Mouse (Mus musculus) bone marrow macrophage, adult 2 months (primary cell): ENCODE results near the gene Fcgr1. TPM values are rescaled to one million over a fixed set of nuclear protein-coding genes. Genes with fewer than 3 reads are reported as not detected.

Experiments used
- H3K27ac ChIP-seq: 2 replicates; pipeline ENCODE4 v1.5.1; 2012; ENCODE audit warnings: low read depth, low read length; ENCODE audit not compliant: insufficient read depth
- H3K4me1 ChIP-seq: 2 replicates; pipeline ENCODE4 v1.6.1; 2012; ENCODE audit warnings: low read length; ENCODE audit not compliant: control insufficient read depth, insufficient read depth
- H3K4me3 ChIP-seq: 2 replicates; pipeline ENCODE4 v1.5.1; 2012; ENCODE audit warnings: mild to moderate bottlenecking, low read length, moderate library complexity; ENCODE audit not compliant: insufficient read depth
- CTCF ChIP-seq: IDR thresholded peaks from 2 replicates; pipeline ENCODE4 v1.5.1; 2012; ENCODE audit warnings: low read depth, mild to moderate bottlenecking, low read length, moderate library complexity
- POLR2A ChIP-seq: IDR thresholded peaks from 2 replicates; pipeline ENCODE4 v1.6.1; 2012; ENCODE audit warnings: mild to moderate bottlenecking, low read depth, low read length, borderline replicate concordance
- polyA plus RNA-seq: library from polyadenylated mRNA; stranded (reverse); fragments of >200 nt; gene quantifications from 2 replicates; pipeline ENCODE4 v1.2.4, GENCODE M21; 2012; ENCODE audit not compliant: missing spikeins, insufficient read depth, insufficient read length

The Fcgr1 gene
- polyA plus RNA-seq, 1 experiment: 166 TPM

- no peak for TF ChIP-seq CTCF
- no peak for TF ChIP-seq POLR2A
- H3K4me3 ChIP-seq: no peak overlapping the region
- H3K27ac ChIP-seq: peak overlapping the region; percentile 56
- H3K4me1 ChIP-seq: peaks cover 34% of the 10 kb centered on the region
Observed at GRCm38 (mm10) chr3:96240799-96241197, 53.0 kb downstream of the Fcgr1 start.

GRCm38 (mm10) chr3:96239949-96240798 is 53.6 kb downstream of the Fcgr1 start, which contains the start of gene Hist2h2aa2:
Gene Hist2h2aa2, minus strand, starts transcription at chr3:96240276.
- Histone ChIP-seq H3K27ac (peak within 1 kb of the TSS; percentile 80), H3K4me1 (peaks cover 34% of the 10 kb centered on the region), H3K4me3 (peak within 1 kb of the TSS; percentile 59)

- peak within 1 kb of the TSS; percentile 59 for H3K4me3 ChIP-seq
- peaks cover 31% of the 10 kb centered on the region for H3K4me1 ChIP-seq
- H3K27ac ChIP-seq: peak within 1 kb of the TSS; percentile 80
Observed at GRCm38 (mm10) chr3:96238954-96239793, 54.6 kb downstream of the Fcgr1 start, which contains the start of gene Hist2h3c2. Gene Hist2h3c2, minus strand, starts transcription at chr3:96239127.

- Histone ChIP-seq H3K4me3 (peak overlapping the region; percentile 57), H3K4me1 (peaks cover 20% of the 10 kb centered on the region), H3K27ac (peak overlapping the region; percentile 69)
- TF ChIP-seq CTCF: no peak
- no peak for TF ChIP-seq POLR2A
Observed at GRCm38 (mm10) chr3:96237904-96238511, 55.8 kb downstream of the Fcgr1 start.

- Histone ChIP-seq H3K27ac (peak overlapping the region; percentile 69), H3K4me3 (peak overlapping the region; percentile 57), H3K4me1 (peaks cover 16% of the 10 kb centered on the region)
- TF ChIP-seq POLR2A (no peak), CTCF (no peak)
Observed at GRCm38 (mm10) chr3:96237335-96237903, 56.4 kb downstream of the Fcgr1 start.

GRCm38 (mm10) chr3:96236834-96237334 is 56.9 kb downstream of the Fcgr1 start:
- TF ChIP-seq CTCF: no peak
- TF ChIP-seq POLR2A: no peak
- Histone ChIP-seq H3K4me3 (peak overlapping the region; percentile 57), H3K4me1 (peaks cover 12% of the 10 kb centered on the region), H3K27ac (peak overlapping the region; percentile 69; the same call in 1 of the 2 replicates)

GRCm38 (mm10) chr3:96235836-96236235 is 57.9 kb downstream of the Fcgr1 start:
- Histone ChIP-seq H3K27ac (no peak overlapping the region), H3K4me3 (no peak overlapping the region), H3K4me1 (peaks cover 16% of the 10 kb centered on the region)
- TF ChIP-seq POLR2A (no peak), CTCF (no peak)

GRCm38 (mm10) chr3:96234914-96235313 is 58.9 kb downstream of the Fcgr1 start:
- Histone ChIP-seq H3K27ac (no peak overlapping the region), H3K4me1 (peaks cover 23% of the 10 kb centered on the region), H3K4me3 (no peak overlapping the region)
- TF ChIP-seq CTCF (no peak), POLR2A (no peak)

Other genes starting within 250 kb of the Fcgr1 start
- 18.6 and 22.9 TPM in 2 replicates for gene Vps45, start 235.5 kb downstream of the Fcgr1 start, polyA plus RNA-seq
- 4.7 and 5.1 TPM in 2 replicates for gene Otud7b, start 189.4 kb downstream of the Fcgr1 start, polyA plus RNA-seq
- gene Mtmr11, start 132.0 kb downstream of the Fcgr1 start, polyA plus RNA-seq: 12.6 and 14.4 TPM in 2 replicates
- gene Sf3b4, start 121.6 kb downstream of the Fcgr1 start, polyA plus RNA-seq: 53.7 and 62.7 TPM in 2 replicates
- 0.64 and 0.92 TPM in 2 replicates for gene Sv2a, start 112.8 kb downstream of the Fcgr1 start, polyA plus RNA-seq
- 14.1 and 19.0 TPM in 2 replicates for gene Bola1, start 74.3 kb downstream of the Fcgr1 start, polyA plus RNA-seq
- gene Hist2h2ab, start 74.1 kb downstream of the Fcgr1 start, polyA plus RNA-seq: not detected in 2 replicates
- not detected in 2 replicates for gene Hist2h2ac, start 73.1 kb downstream of the Fcgr1 start, polyA plus RNA-seq
- gene Hist2h2be, start 72.8 kb downstream of the Fcgr1 start, polyA plus RNA-seq: 13.0 and 13.9 TPM in 2 replicates
- 2.4 and 13.5 TPM in 2 replicates for gene Hist2h3c2, start 54.8 kb downstream of the Fcgr1 start, polyA plus RNA-seq
- gene Hist2h2aa2, start 53.7 kb downstream of the Fcgr1 start, polyA plus RNA-seq: 14.5 and 22.9 TPM in 2 replicates
- not detected in 2 replicates for gene Hist2h2aa1, start 48.5 kb downstream of the Fcgr1 start, polyA plus RNA-seq
- 4.9 and 7.4 TPM in 2 replicates for gene Hist2h3c1, start 47.3 kb downstream of the Fcgr1 start, polyA plus RNA-seq
- gene Hist2h4, start 30.7 kb downstream of the Fcgr1 start, polyA plus RNA-seq: 1.9 and 3.1 TPM in 2 replicates
- 4.8 and 5.0 TPM in 2 replicates for gene Hist2h3b, start 25.3 kb downstream of the Fcgr1 start, polyA plus RNA-seq
- 3.1 and 3.6 TPM in 2 replicates for gene Hist2h2bb, start 24.2 kb downstream of the Fcgr1 start, polyA plus RNA-seq
- not detected in 2 replicates for gene BC107364, start 158.3 kb upstream of the Fcgr1 start, polyA plus RNA-seq
- gene Hfe2, start 231.2 kb upstream of the Fcgr1 start, polyA plus RNA-seq: not detected in 2 replicates